Mouse (Mus musculus) megakaryocyte, embryonic 14.5 days (primary cell): Measurements from ENCODE around the gene Arhgef19.

ENCODE experiments used
- FLI1 ChIP-seq: IDR thresholded peaks from 2 replicates; pipeline ENCODE4 v1.6.1; 2012; ENCODE audit warnings: low read length, inconsistent platforms, mixed read lengths
- GATA1 ChIP-seq: IDR thresholded peaks from 3 replicates; pipeline ENCODE4 v1.6.1; 2012; ENCODE audit warnings: mixed read lengths, low read length, inconsistent platforms, borderline replicate concordance

DNA sequence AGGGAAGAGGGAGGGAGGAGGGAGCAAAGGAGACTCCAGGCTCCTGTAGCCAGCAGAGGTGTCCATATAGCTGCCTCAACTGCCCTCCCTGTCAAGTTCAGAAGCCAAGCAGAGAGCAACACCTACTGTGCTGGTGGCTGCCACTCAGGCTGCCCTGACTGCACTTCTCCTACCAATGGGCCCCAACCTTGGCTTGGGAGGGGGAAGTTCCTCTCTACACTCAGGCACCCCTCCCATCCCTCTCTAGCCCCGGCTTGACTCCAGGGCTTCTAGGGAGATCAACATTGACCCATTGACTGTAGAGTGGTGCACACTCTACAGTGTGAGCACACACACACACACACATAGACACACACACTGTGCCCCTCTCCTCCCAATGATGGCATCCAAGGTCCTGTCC is 42.3 kb downstream of the Arhgef19 start:
- no peak for TF ChIP-seq GATA1
- TF ChIP-seq FLI1 = no peak
